Mouse (Mus musculus) E14TG2a.4 (cell line): ENCODE measurements around the gene Myom3.

ENCODE experiments used
- CTCF ChIP-seq: conservative IDR thresholded peaks from 2 replicates; pipeline ENCODE4 v1.5.1; 2014; ENCODE audit warnings: low read length
- NANOG ChIP-seq: IDR thresholded peaks from 2 replicates; pipeline ENCODE4 v1.6.1; 2014; ENCODE audit warnings: borderline replicate concordance, low read length, mixed read lengths

GRCm38 (mm10) chr4:135758331-135758730, 1.2 kb upstream of the Myom3 start:
- TF ChIP-seq NANOG (no peak), CTCF (no peak; the same call in 1 of the 2 replicates)
